Mouse (Mus musculus): ENCODE results near the gene Hist2h3c2. TPM values are rescaled to one million over a fixed set of nuclear protein-coding genes. Genes with fewer than 3 reads are reported as not detected.

Gene Hist2h3c2
- total and polyA plus RNA-seq, 2 experiments from 2014 or later, result 0.84 to 90.8 TPM

GRCm38 (mm10) chr3:96234914-96235313, 4.0 kb downstream of the Hist2h3c2 start:
- Histone ChIP-seq H3K9me3 (ENCODE audit: low read length) (no peaks in the 10 kb centered on the region), H3K27me3 (ENCODE audit: insufficient read depth, low read length) (no peaks in the 10 kb centered on the region), H3K4me2 (ENCODE audit: low read depth) (no peak overlapping the region), H3K36me3 (ENCODE audit: insufficient read depth) (no peaks in the 10 kb centered on the region), H3K4me1 (ENCODE audit: insufficient read depth) (0 out of 2 replicates have a peak, but pooled peaks cover 3% of the 10 kb centered on the region), H3K4me3 (ENCODE audit: low read depth, low read length) (no peak overlapping the region), H3K27ac (ENCODE audit: low read depth, low read length) (no peak overlapping the region), H3K9ac (no peak overlapping the region)
- ATAC-seq (no peak), DNase-seq (no peak)
- WGBS, result 90% methylated on average over 2 of the region's 2 CpGs
- TF ChIP-seq CTCF (IDR thresholded peaks at IDR 0.05; ENCODE audit: low read depth), result no peak

GRCm38 (mm10) chr3:96231758-96232120, 7.2 kb downstream of the Hist2h3c2 start:
- H3K27me3 ChIP-seq (ENCODE audit: insufficient read depth, low read length), result no peaks in the 10 kb centered on the region
- DNase-seq (no peak), ATAC-seq (no peak)
- no peaks in the 10 kb centered on the region for H3K4me1 ChIP-seq (ENCODE audit: insufficient read depth)
- no peaks in the 10 kb centered on the region for H3K36me3 ChIP-seq (ENCODE audit: insufficient read depth)
- no peaks in the 10 kb centered on the region for H3K9me3 ChIP-seq (ENCODE audit: low read length)
- no peak for TF ChIP-seq CTCF (IDR thresholded peaks at IDR 0.05; ENCODE audit: low read depth)
- H3K4me2 ChIP-seq (ENCODE audit: low read depth), result no peak overlapping the region
- H3K9ac ChIP-seq, result no peak overlapping the region
- H3K27ac ChIP-seq (ENCODE audit: low read depth, low read length), result no peak overlapping the region
- WGBS, result 60% methylated on average over 2 of the region's 2 CpGs
- H3K4me3 ChIP-seq (ENCODE audit: low read depth, low read length), result no peak overlapping the region

GRCm38 (mm10) chr3:96230910-96231757, 7.8 kb downstream of the Hist2h3c2 start:
- ATAC-seq, result no peak
- TF ChIP-seq CTCF (IDR thresholded peaks at IDR 0.05; ENCODE audit: low read depth), result no peak
- WGBS, result 79% methylated on average over 4 of the region's 4 CpGs
- Histone ChIP-seq H3K9ac (no peak overlapping the region), H3K27me3 (ENCODE audit: insufficient read depth, low read length) (no peaks in the 10 kb centered on the region), H3K9me3 (ENCODE audit: low read length) (no peaks in the 10 kb centered on the region), H3K4me1 (ENCODE audit: insufficient read depth) (no peaks in the 10 kb centered on the region), H3K4me2 (ENCODE audit: low read depth) (no peak overlapping the region), H3K27ac (ENCODE audit: low read depth, low read length) (no peak overlapping the region), H3K36me3 (ENCODE audit: insufficient read depth) (no peaks in the 10 kb centered on the region), H3K4me3 (ENCODE audit: low read depth, low read length) (no peak overlapping the region)
- no peak for DNase-seq

- no peaks in the 10 kb centered on the region for H3K27me3 ChIP-seq (ENCODE audit: insufficient read depth, low read length)
- no peaks in the 10 kb centered on the region for H3K4me1 ChIP-seq (ENCODE audit: insufficient read depth)
- no peak overlapping the region for H3K27ac ChIP-seq (ENCODE audit: low read depth, low read length)
- H3K4me3 ChIP-seq (ENCODE audit: low read depth, low read length), result no peak overlapping the region
- WGBS, result 85% methylated on average over 2 of the region's 2 CpGs
- DNase-seq (no peak), ATAC-seq (no peak)
- no peak for TF ChIP-seq CTCF (IDR thresholded peaks at IDR 0.05; ENCODE audit: low read depth)
- H3K4me2 ChIP-seq (ENCODE audit: low read depth), result no peak overlapping the region
- H3K9me3 ChIP-seq (ENCODE audit: low read length), result no peaks in the 10 kb centered on the region
- H3K9ac ChIP-seq, result no peak overlapping the region
- no peaks in the 10 kb centered on the region for H3K36me3 ChIP-seq (ENCODE audit: insufficient read depth)
Observed at GRCm38 (mm10) chr3:96230404-96230803, 8.5 kb downstream of the Hist2h3c2 start.

DNA sequence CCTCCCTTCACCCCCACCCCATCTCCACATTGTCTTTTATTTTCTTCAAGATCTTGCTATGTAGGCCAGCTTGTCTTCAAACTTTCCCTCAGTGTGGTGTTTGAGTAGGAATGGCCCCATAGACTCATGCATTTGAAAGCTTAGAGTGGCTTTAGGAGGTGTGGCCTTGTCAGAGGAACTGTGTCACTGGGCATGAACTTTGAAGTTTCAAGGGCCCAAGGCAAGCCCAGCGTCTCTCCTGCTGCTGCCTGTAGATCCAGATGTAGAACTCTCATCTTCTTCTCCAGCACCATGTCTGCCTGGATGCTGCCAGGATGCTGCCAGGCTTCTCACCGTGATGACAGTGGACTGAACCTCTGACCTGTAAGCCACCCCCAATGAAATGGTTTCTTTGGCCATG, 10.1 kb downstream of the Hist2h3c2 start:
- WGBS, result 79% methylated on average over 2 of the region's 2 CpGs
- Histone ChIP-seq H3K27ac (ENCODE audit: low read depth, low read length) (no peak overlapping the region), H3K4me1 (ENCODE audit: insufficient read depth) (0 out of 2 replicates have a peak, but pooled peaks cover 4% of the 10 kb centered on the region), H3K9me3 (ENCODE audit: low read length) (no peaks in the 10 kb centered on the region), H3K36me3 (ENCODE audit: insufficient read depth) (no peaks in the 10 kb centered on the region), H3K27me3 (ENCODE audit: insufficient read depth, low read length) (no peaks in the 10 kb centered on the region), H3K4me2 (ENCODE audit: low read depth) (no peak overlapping the region), H3K9ac (no peak overlapping the region), H3K4me3 (ENCODE audit: low read depth, low read length) (no peak overlapping the region)
- DNase-seq, result no peak
- ATAC-seq, result no peak
- TF ChIP-seq CTCF (IDR thresholded peaks at IDR 0.05; ENCODE audit: low read depth), result no peak

- TF ChIP-seq CTCF (IDR thresholded peaks at IDR 0.05; ENCODE audit: low read depth), result no peak
- DNase-seq (no peak), ATAC-seq (no peak)
- Histone ChIP-seq H3K4me2 (ENCODE audit: low read depth) (no peak overlapping the region), H3K9ac (no peak overlapping the region), H3K4me1 (ENCODE audit: insufficient read depth) (peaks cover 10% of the 10 kb centered on the region), H3K27ac (ENCODE audit: low read depth, low read length) (no peak overlapping the region), H3K27me3 (ENCODE audit: insufficient read depth, low read length) (no peaks in the 10 kb centered on the region), H3K36me3 (ENCODE audit: insufficient read depth) (no peaks in the 10 kb centered on the region), H3K9me3 (ENCODE audit: low read length) (no peaks in the 10 kb centered on the region), H3K4me3 (ENCODE audit: low read depth, low read length) (no peak overlapping the region)
- WGBS, result 77% methylated on average over 8 of the region's 8 CpGs
Observed at GRCm38 (mm10) chr3:96226695-96227648, 12.0 kb downstream of the Hist2h3c2 start.

DNA sequence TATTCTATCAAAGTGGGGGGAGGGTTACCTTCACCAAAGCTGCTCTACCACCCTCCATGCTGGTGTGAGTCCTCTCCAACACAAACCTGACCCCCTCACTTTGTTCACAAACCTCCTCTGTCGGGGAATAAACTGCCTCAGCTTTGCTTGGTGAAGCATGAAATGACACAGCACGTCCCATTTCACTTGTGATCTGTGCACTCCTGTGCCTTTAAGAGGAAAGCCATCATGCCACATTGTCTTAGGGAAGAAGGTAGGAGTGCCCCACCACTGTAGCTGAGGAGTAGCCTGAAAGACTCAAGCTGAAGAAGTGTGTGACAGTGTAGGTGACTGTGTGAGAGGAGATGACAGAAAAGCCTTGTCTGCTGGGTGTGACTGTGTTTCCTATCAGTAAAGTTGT, 13.5 kb downstream of the Hist2h3c2 start:
- Histone ChIP-seq H3K4me1 (ENCODE audit: insufficient read depth) (peaks cover 10% of the 10 kb centered on the region), H3K36me3 (ENCODE audit: insufficient read depth) (no peaks in the 10 kb centered on the region), H3K9me3 (ENCODE audit: low read length) (no peaks in the 10 kb centered on the region), H3K27me3 (ENCODE audit: insufficient read depth, low read length) (no peaks in the 10 kb centered on the region), H3K4me3 (ENCODE audit: low read depth, low read length) (no peak overlapping the region), H3K4me2 (ENCODE audit: low read depth) (no peak overlapping the region), H3K27ac (ENCODE audit: low read depth, low read length) (no peak overlapping the region), H3K9ac (no peak overlapping the region)
- 9% methylated on average over 2 of the region's 2 CpGs for WGBS
- TF ChIP-seq CTCF (IDR thresholded peaks at IDR 0.05; ENCODE audit: low read depth), result no peak
- ATAC-seq (no peak), DNase-seq (no peak)
